Mouse (Mus musculus): ENCODE results near the gene Ppp2r5e.

GRCm38 (mm10) chr12:75492549-75493327 lies 103.3 kb downstream of the Ppp2r5e start:
- TF ChIP-seq CTCF (IDR thresholded peaks at IDR 0.05; ENCODE audit: low read depth, low read length), result no peak
- TF ChIP-seq POLR2A (IDR thresholded peaks at IDR 0.05; ENCODE audit: borderline replicate concordance, low read depth, low read length), result no peak
